Mouse (Mus musculus) erythroblast, embryonic 14.5 days (primary cell): ENCODE results near the gene Cenpm.

Experiments
- GATA1 ChIP-seq: IDR thresholded peaks from 2 replicates; pipeline ENCODE4 v1.6.1; 2012; ENCODE audit warnings: low read length, inconsistent platforms, mixed read lengths
- TAL1 ChIP-seq: IDR thresholded peaks from 3 replicates; pipeline ENCODE4 v1.6.1; 2012; ENCODE audit warnings: low read length, inconsistent platforms, mixed read lengths

- TF ChIP-seq GATA1: no peak
- TF ChIP-seq TAL1: no peak
Observed at GRCm38 (mm10) chr15:82186931-82187330, 57.6 kb downstream of the Cenpm start.
